ENCODE assay signal across 8 mouse cellular contexts in the genomic region with DNA sequence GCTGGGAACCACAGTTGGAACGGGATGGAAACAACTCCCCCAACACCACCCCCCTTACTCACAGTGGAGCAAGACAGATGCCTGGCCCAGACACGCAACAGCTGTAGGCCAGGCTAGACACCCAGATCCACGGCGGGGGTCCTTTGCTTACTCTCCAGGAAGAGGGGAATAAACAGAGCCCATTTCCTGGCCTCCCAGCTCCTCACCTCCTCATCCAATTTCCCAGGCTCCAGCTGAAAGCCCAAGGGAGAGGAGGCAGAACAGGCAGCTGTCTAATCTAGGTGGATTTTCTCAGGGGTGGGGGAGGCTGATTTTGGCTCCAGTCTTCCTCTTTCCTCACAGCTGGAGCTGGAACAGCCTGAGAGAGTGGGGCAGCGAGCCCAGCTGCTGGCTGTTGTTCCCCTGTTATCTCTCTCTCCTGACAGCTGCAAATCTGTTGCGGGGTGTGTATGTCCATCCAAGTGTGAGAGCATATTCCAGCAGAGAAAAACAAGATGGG.
DNase-seq lines count a peak whose midpoint lies in the region; ATAC-seq and TF ChIP-seq lines count a peak whose summit lies in the region.

No protein-coding gene starts in this region.

- peak; percentile 88 for ATAC-seq in intestine, embryonic 16.5 days
- no peak for ATAC-seq in midbrain, postnatal 0 days (ENCODE audit: low FRiP score)

- peaks cover 30% of the 10 kb centered on the region for H3K4me1 ChIP-seq in intestine, embryonic 16.5 days (ENCODE audit: control insufficient read depth, insufficient read depth, low read length)
- H3K4me1 ChIP-seq in midbrain, postnatal 0 days (ENCODE audit: insufficient read depth, low read length), result no peaks in the 10 kb centered on the region

- DNase-seq in embryo, embryonic 10 days (ENCODE audit: low spot score), result peak; percentile 32
- no peak for DNase-seq in embryo, embryonic 9.5 days (ENCODE audit: extremely low spot score)
- peak; percentile 69 for DNase-seq in NIH3T3 (ENCODE audit: low read depth)
- peak; percentile 72 for DNase-seq in gastrocnemius, postnatal 10 days
- DNase-seq in midbrain, postnatal 0 days (ENCODE audit: low spot score), result peak; percentile 26
- no peak for DNase-seq in thymus, adult 18-20 months
- no peak for DNase-seq in spleen, adult 12 weeks (ENCODE audit: low spot score)

- no peak overlapping the region for H3K4me2 ChIP-seq in intestine, embryonic 16.5 days (ENCODE audit: low read depth, low read length)
- H3K4me2 ChIP-seq in midbrain, postnatal 0 days (ENCODE audit: low read depth, low read length, poor library complexity, severe bottlenecking), result no peak overlapping the region

- WGBS in intestine, embryonic 16.5 days, result 30% methylated on average over 6 of the region's 6 CpGs
- 35% methylated on average over 6 of the region's 6 CpGs for WGBS in midbrain, postnatal 0 days

- H3K4me3 ChIP-seq in intestine, embryonic 16.5 days (ENCODE audit: low read length), result no peak overlapping the region
- H3K4me3 ChIP-seq in midbrain, postnatal 0 days (ENCODE audit: low read depth, low read length), result no peak overlapping the region

- peak overlapping the region; percentile 57 for H3K27ac ChIP-seq in intestine, embryonic 16.5 days (ENCODE audit: low read length)
- H3K27ac ChIP-seq in midbrain, postnatal 0 days (ENCODE audit: low read depth, low read length), result no peak overlapping the region

- no peaks in the 10 kb centered on the region for H3K27me3 ChIP-seq in intestine, embryonic 16.5 days (replicated peaks; ENCODE audit: control insufficient read depth, insufficient read depth, low read length)
- H3K27me3 ChIP-seq in midbrain, postnatal 0 days (ENCODE audit: insufficient read depth, low read length), result peaks cover 6% of the 10 kb centered on the region; the same call in 1 of the 2 replicates

- 0 out of 2 replicates have a peak, but pooled peaks cover 2% of the 10 kb centered on the region for H3K36me3 ChIP-seq in intestine, embryonic 16.5 days (ENCODE audit: control insufficient read depth, insufficient read depth, low read length)
- H3K36me3 ChIP-seq in midbrain, postnatal 0 days (ENCODE audit: insufficient read depth, low read length), result no peaks in the 10 kb centered on the region

- H3K9me3 ChIP-seq in intestine, embryonic 16.5 days (ENCODE audit: control insufficient read depth, low read length), result peaks cover 5% of the 10 kb centered on the region; the same call in 1 of the 2 replicates
- no peaks in the 10 kb centered on the region for H3K9me3 ChIP-seq in midbrain, postnatal 0 days (ENCODE audit: low read length)

- no peak for TF ChIP-seq CTCF in midbrain, postnatal 0 days (IDR thresholded peaks at IDR 0.05)

- H3K9ac ChIP-seq in intestine, embryonic 16.5 days (ENCODE audit: low read depth, low read length), result no peak overlapping the region
- H3K9ac ChIP-seq in midbrain, postnatal 0 days (replicated peaks; ENCODE audit: low read length, poor library complexity, severe bottlenecking), result no peak overlapping the region

Comparison
In these comparisons a context has a peak if more than half of its experiments do, and no peak if none do; other contexts are left out.
1. DNase-seq: peak in embryo, embryonic 10 days (single experiment), NIH3T3 (single experiment), gastrocnemius, postnatal 10 days (single experiment) and midbrain, postnatal 0 days (single experiment); none in embryo, embryonic 9.5 days (single experiment), thymus, adult 18-20 months (0 of 2) and spleen, adult 12 weeks (single experiment).